Mouse (Mus musculus): ENCODE data around the gene Defa26. TPM values are rescaled to one million over a fixed set of nuclear protein-coding genes. Genes with fewer than 3 reads are reported as not detected.
"Not testable (repeated sequence)": the region's sequence is repeated elsewhere in the genome, so short reads cannot be mapped to it uniquely, and the experiment has no call there.

Defa26 gene
- not detected in 2 replicates for polyA plus RNA-seq (2014; fragmentation: Nextera tagmentation; extraction: Ambion mirVana)

DNA sequence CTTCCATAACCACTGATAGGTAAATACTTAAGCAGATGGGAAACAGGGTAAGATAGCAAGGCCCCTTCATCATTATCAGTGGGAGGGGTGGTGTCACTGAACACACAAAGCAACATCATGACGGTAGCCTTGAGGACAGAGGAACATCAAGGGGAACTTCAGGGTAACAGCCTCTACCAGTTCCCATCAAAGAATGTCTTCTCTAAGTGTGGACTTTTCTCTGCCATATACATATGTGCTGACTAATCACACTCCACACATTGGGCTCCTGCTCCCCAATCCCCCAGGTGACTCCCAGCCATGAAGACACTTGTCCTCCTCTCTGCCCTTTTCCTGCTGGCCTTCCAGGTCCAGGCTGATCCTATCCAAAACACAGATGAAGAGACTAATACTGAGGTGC is at the start of gene Defa26:
TSS of gene Defa26 (plus strand) at position 301 of the 400 bp plus-strand sequence.
- H3K9me3 ChIP-seq (ENCODE audit: low read depth, low read length); H3K27me3 ChIP-seq (ENCODE audit: insufficient read depth, low read length); DNase-seq; ATAC-seq (ENCODE audit: insufficient read depth); H3K36me3 ChIP-seq (ENCODE audit: insufficient read depth); H3K4me1 ChIP-seq (ENCODE audit: insufficient read depth); H3K9ac ChIP-seq; H3K4me2 ChIP-seq; H3K4me3 ChIP-seq (ENCODE audit: low read depth, low read length); H3K27ac ChIP-seq (ENCODE audit: low read depth): not testable (repeated sequence)
- WGBS = no CpG with 5 or more reads among the region's 1 CpGs

DNA sequence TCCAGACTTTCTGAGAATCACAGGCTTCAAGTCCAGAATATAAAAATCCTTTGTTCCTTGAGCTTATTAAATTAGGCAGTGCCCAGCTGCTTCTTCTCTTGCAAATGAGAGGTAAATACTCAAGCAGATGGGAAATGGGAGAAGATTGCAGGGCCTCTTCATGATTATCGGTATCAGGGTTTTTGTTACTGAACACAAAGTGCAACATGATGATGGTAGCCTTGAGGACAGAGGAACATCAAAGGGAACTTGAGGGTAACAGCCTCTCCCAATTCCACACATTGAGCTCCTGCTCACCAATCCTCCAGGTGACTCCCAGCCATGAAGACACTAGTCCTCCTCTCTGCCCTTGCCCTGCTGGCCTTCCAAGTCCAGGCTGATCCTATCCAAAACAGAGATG is 35.3 kb upstream of the Defa26 start, which contains the start of gene Defa28:
TSS of gene Defa28 (plus strand) at position 301 of the 400 bp plus-strand sequence.
- H3K9me3 ChIP-seq (ENCODE audit: low read depth, low read length); DNase-seq; H3K4me3 ChIP-seq (ENCODE audit: low read depth, low read length); H3K4me1 ChIP-seq (ENCODE audit: insufficient read depth); H3K36me3 ChIP-seq (ENCODE audit: insufficient read depth); H3K27me3 ChIP-seq (ENCODE audit: insufficient read depth, low read length); H3K9ac ChIP-seq; H3K4me2 ChIP-seq; ATAC-seq (ENCODE audit: insufficient read depth); H3K27ac ChIP-seq (ENCODE audit: low read depth): not testable (repeated sequence)
- no CpG with 5 or more reads among the region's 1 CpGs for WGBS

GRCm38 (mm10) chr8:21594408-21594807 is 23.6 kb upstream of the Defa26 start, which contains the start of gene Gm7861:
Gm7861 (minus strand) TSS chr8:21594508.
- DNase-seq; H3K27me3 ChIP-seq (ENCODE audit: insufficient read depth, low read length); H3K4me3 ChIP-seq (ENCODE audit: low read depth, low read length); H3K9me3 ChIP-seq (ENCODE audit: low read depth, low read length); H3K9ac ChIP-seq; H3K4me2 ChIP-seq; ATAC-seq (ENCODE audit: insufficient read depth); H3K4me1 ChIP-seq (ENCODE audit: insufficient read depth); H3K27ac ChIP-seq (ENCODE audit: low read depth); H3K36me3 ChIP-seq (ENCODE audit: insufficient read depth): not testable (repeated sequence)
- no CpG with 5 or more reads among the region's 1 CpGs for WGBS

- H3K9ac ChIP-seq; H3K4me2 ChIP-seq; ATAC-seq (ENCODE audit: insufficient read depth); DNase-seq; H3K4me3 ChIP-seq (ENCODE audit: low read depth, low read length); H3K27me3 ChIP-seq (ENCODE audit: insufficient read depth, low read length); H3K27ac ChIP-seq (ENCODE audit: low read depth); H3K4me1 ChIP-seq (ENCODE audit: insufficient read depth); H3K36me3 ChIP-seq (ENCODE audit: insufficient read depth); H3K9me3 ChIP-seq (ENCODE audit: low read depth, low read length): not testable (repeated sequence)
- WGBS = no CpG with 5 or more reads among the region's 2 CpGs
Observed at GRCm38 (mm10) chr8:21655480-21655879, 37.5 kb downstream of the Defa26 start, which contains the start of gene Defa17. Defa17 (plus strand) TSS chr8:21655780.

DNA sequence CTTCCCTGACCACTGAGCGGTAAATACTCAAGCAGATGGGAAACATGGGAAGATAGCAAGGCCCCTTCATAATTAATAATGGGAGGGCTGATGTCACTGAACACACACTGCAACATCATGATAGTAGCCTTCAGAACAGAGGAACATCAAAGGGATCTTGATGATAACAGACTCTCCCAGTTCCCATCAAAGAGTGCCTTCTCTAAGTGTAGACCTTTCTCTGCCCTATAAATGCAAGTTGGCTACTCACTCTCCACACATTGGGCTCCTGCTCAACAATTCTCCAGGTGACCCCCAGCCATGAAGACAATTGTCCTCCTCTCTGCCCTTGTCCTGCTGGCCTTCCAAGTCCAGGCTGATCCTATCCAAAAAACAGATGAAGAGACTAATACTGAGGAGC is 47.5 kb downstream of the Defa26 start, which contains the start of gene Defa34:
TSS of gene Defa34 (plus strand) at position 301 of the 400 bp plus-strand sequence.
- not testable (repeated sequence) for H3K4me2 ChIP-seq; H3K27me3 ChIP-seq (ENCODE audit: insufficient read depth, low read length); H3K9ac ChIP-seq; H3K27ac ChIP-seq (ENCODE audit: low read depth); H3K4me1 ChIP-seq (ENCODE audit: insufficient read depth); H3K9me3 ChIP-seq (ENCODE audit: low read depth, low read length); ATAC-seq (ENCODE audit: insufficient read depth); DNase-seq; H3K36me3 ChIP-seq (ENCODE audit: insufficient read depth); H3K4me3 ChIP-seq (ENCODE audit: low read depth, low read length)
- WGBS = 67% methylated on average over 1 of the region's 1 CpGs

Other genes starting within 250 kb of the Defa26 start
- gene Defa2, start 239.7 kb upstream of the Defa26 start, polyA plus RNA-seq (2014; fragmentation: Nextera tagmentation; extraction: Ambion mirVana) = not detected in 2 replicates
- gene Defa33, start 226.4 kb upstream of the Defa26 start, polyA plus RNA-seq (2014; fragmentation: Nextera tagmentation; extraction: Ambion mirVana) = not detected in 2 replicates
- gene Defa36, start 190.8 kb upstream of the Defa26 start, polyA plus RNA-seq (2014; fragmentation: Nextera tagmentation; extraction: Ambion mirVana) = not detected in 2 replicates
- not detected in 2 replicates for gene Gm7849, start 161.6 kb upstream of the Defa26 start, polyA plus RNA-seq (2014; fragmentation: Nextera tagmentation; extraction: Ambion mirVana)
- gene Defa20, start 108.9 kb upstream of the Defa26 start, polyA plus RNA-seq (2014; fragmentation: Nextera tagmentation; extraction: Ambion mirVana) = not detected in 2 replicates
- gene Defa32, start 89.2 kb upstream of the Defa26 start, polyA plus RNA-seq (2014; fragmentation: Nextera tagmentation; extraction: Ambion mirVana) = not detected in 2 replicates
- not detected in 2 replicates for gene Defa37, start 52.8 kb upstream of the Defa26 start, polyA plus RNA-seq (2014; fragmentation: Nextera tagmentation; extraction: Ambion mirVana)
- gene Defa28, start 35.2 kb upstream of the Defa26 start, polyA plus RNA-seq (2014; fragmentation: Nextera tagmentation; extraction: Ambion mirVana) = not detected in 2 replicates
- not detected in 2 replicates for gene Gm7861, start 23.7 kb upstream of the Defa26 start, polyA plus RNA-seq (2014; fragmentation: Nextera tagmentation; extraction: Ambion mirVana)
- not detected in 2 replicates for gene Defa17, start 37.6 kb downstream of the Defa26 start, polyA plus RNA-seq (2014; fragmentation: Nextera tagmentation; extraction: Ambion mirVana)
- gene Defa34, start 47.6 kb downstream of the Defa26 start, polyA plus RNA-seq (2014; fragmentation: Nextera tagmentation; extraction: Ambion mirVana) = not detected in 2 replicates
- not detected in 2 replicates for gene AY761184, start 85.5 kb downstream of the Defa26 start, polyA plus RNA-seq (2014; fragmentation: Nextera tagmentation; extraction: Ambion mirVana)
- gene Defa24, start 116.3 kb downstream of the Defa26 start, polyA plus RNA-seq (2014; fragmentation: Nextera tagmentation; extraction: Ambion mirVana) = not detected in 2 replicates
- not detected in 2 replicates for gene Defb50, start 205.4 kb downstream of the Defa26 start, polyA plus RNA-seq (2014; fragmentation: Nextera tagmentation; extraction: Ambion mirVana)
- not detected in 2 replicates for gene Defb2, start 221.7 kb downstream of the Defa26 start, polyA plus RNA-seq (2014; fragmentation: Nextera tagmentation; extraction: Ambion mirVana)
- not detected in 2 replicates for gene Defb10, start 240.7 kb downstream of the Defa26 start, polyA plus RNA-seq (2014; fragmentation: Nextera tagmentation; extraction: Ambion mirVana)